8 mouse cellular contexts compared by ENCODE assay signal in the genomic region with DNA sequence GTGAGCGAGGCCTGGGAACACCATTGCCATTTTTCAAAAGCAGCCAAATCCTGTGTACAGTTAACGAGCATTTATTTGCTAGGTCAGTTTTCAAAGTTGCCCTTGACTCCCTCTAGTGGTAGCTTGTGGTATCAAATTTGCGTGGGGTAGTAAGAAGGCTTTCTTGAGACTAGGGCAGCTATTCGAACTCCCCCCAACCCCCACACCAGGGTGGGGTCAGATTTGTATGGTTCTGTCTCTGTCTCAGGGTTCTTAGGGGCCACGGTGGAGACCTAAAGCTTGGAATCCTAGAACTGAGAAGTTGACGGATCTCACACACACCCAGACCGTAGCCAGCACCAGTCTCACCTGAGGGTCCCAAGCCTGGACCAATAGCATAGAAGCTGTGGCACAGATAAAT. TPM values are rescaled to one million over a fixed set of nuclear protein-coding genes. Genes with fewer than 3 reads are reported as not detected.
A peak's percentile ranks its signal among the peaks of the same experiment; 100 is the strongest.
DNase-seq lines count a peak whose midpoint lies in the region; ATAC-seq and TF ChIP-seq lines count a peak whose summit lies in the region.

No protein-coding gene starts in this region.

- H3K36me3 ChIP-seq in hindbrain, embryonic 10.5 days, result peaks cover 7% of the 10 kb centered on the region
- H3K36me3 ChIP-seq in hindbrain, embryonic 12.5 days, result no peaks in the 10 kb centered on the region
- H3K36me3 ChIP-seq in forebrain, postnatal 0 days (ENCODE audit: insufficient read depth), result no peaks in the 10 kb centered on the region; the same call in 1 of the 2 replicates
- no peaks in the 10 kb centered on the region for H3K36me3 ChIP-seq in midbrain, embryonic 13.5 days

- peak; percentile 64 for DNase-seq in hindbrain, embryonic 10.5 days (ENCODE audit: low spot score)
- peak; percentile 78 for DNase-seq in cerebellum, adult 11 months
- peak; percentile 89 for DNase-seq in forebrain, postnatal 0 days
- peak; percentile 31 for DNase-seq in kidney, adult 11 months
- DNase-seq in left cerebral cortex, postnatal 36 days (ENCODE audit: low spot score in 2 of 2), result peak; percentile 50 to 57
- peak; percentile 70 to 83 for DNase-seq in spleen, postnatal 4 days (ENCODE audit: low spot score in 2 of 2)

- H3K9me3 ChIP-seq in hindbrain, embryonic 10.5 days, result no peaks in the 10 kb centered on the region
- H3K9me3 ChIP-seq in hindbrain, embryonic 12.5 days (replicated peaks), result no peaks in the 10 kb centered on the region
- H3K9me3 ChIP-seq in forebrain, postnatal 0 days (ENCODE audit: low read length), result no peaks in the 10 kb centered on the region
- no peaks in the 10 kb centered on the region for H3K9me3 ChIP-seq in midbrain, embryonic 13.5 days

- no peaks in the 10 kb centered on the region for H3K4me1 ChIP-seq in hindbrain, embryonic 10.5 days (replicated peaks)
- H3K4me1 ChIP-seq in hindbrain, embryonic 12.5 days, result 0 out of 2 replicates have a peak, but pooled peaks cover 2% of the 10 kb centered on the region
- H3K4me1 ChIP-seq in forebrain, postnatal 0 days (ENCODE audit: insufficient read depth), result no peaks in the 10 kb centered on the region
- H3K4me1 ChIP-seq in midbrain, embryonic 13.5 days (replicated peaks), result peaks cover 8% of the 10 kb centered on the region; the same call in 1 of the 2 replicates

- no peaks in the 10 kb centered on the region for H3K27me3 ChIP-seq in hindbrain, embryonic 10.5 days (ENCODE audit: insufficient read depth, poor library complexity, severe bottlenecking)
- no peaks in the 10 kb centered on the region for H3K27me3 ChIP-seq in hindbrain, embryonic 12.5 days
- no peaks in the 10 kb centered on the region for H3K27me3 ChIP-seq in forebrain, postnatal 0 days (ENCODE audit: insufficient read depth, low read length)
- H3K27me3 ChIP-seq in midbrain, embryonic 13.5 days, result no peaks in the 10 kb centered on the region

- no peak overlapping the region for H3K9ac ChIP-seq in hindbrain, embryonic 12.5 days
- no peak overlapping the region for H3K9ac ChIP-seq in forebrain, postnatal 0 days
- no peak overlapping the region for H3K9ac ChIP-seq in midbrain, embryonic 13.5 days (replicated peaks)

- no peak overlapping the region for H3K4me2 ChIP-seq in hindbrain, embryonic 12.5 days (replicated peaks)
- no peak overlapping the region for H3K4me2 ChIP-seq in forebrain, postnatal 0 days (ENCODE audit: low read depth)
- no peak overlapping the region for H3K4me2 ChIP-seq in midbrain, embryonic 13.5 days (replicated peaks)

- ATAC-seq in hindbrain, embryonic 12.5 days (ENCODE audit: low FRiP score), result no peak
- ATAC-seq in forebrain, postnatal 0 days, result peak; percentile 61
- peak; percentile 63 for ATAC-seq in midbrain, embryonic 13.5 days

- no peak overlapping the region for H3K4me3 ChIP-seq in hindbrain, embryonic 10.5 days
- H3K4me3 ChIP-seq in hindbrain, embryonic 12.5 days, result no peak overlapping the region
- no peak overlapping the region for H3K4me3 ChIP-seq in forebrain, postnatal 0 days (ENCODE audit: low read depth, low read length)
- no peak overlapping the region for H3K4me3 ChIP-seq in midbrain, embryonic 13.5 days (replicated peaks)

- WGBS in hindbrain, embryonic 10.5 days, result 26% methylated on average over 7 of the region's 7 CpGs
- 22% methylated on average over 7 of the region's 7 CpGs for WGBS in hindbrain, embryonic 12.5 days
- WGBS in forebrain, postnatal 0 days, result 19% methylated on average over 7 of the region's 7 CpGs
- WGBS in midbrain, embryonic 13.5 days, result 21% methylated on average over 7 of the region's 7 CpGs

- TF ChIP-seq CTCF in forebrain, postnatal 0 days (IDR thresholded peaks at IDR 0.05; ENCODE audit: low read depth), result peak; percentile 90

- intact Hi-C loops in left cerebral cortex, postnatal 36 days (cut with DNase I), result loop anchor here (5.0 kb wide), 3 partner anchors 74 to 324 kb away; a partner anchor contains a TSS

- H3K27ac ChIP-seq in hindbrain, embryonic 10.5 days, result no peak overlapping the region
- no peak overlapping the region for H3K27ac ChIP-seq in hindbrain, embryonic 12.5 days
- no peak overlapping the region for H3K27ac ChIP-seq in forebrain, postnatal 0 days (ENCODE audit: low read depth, low read length)
- no peak overlapping the region for H3K27ac ChIP-seq in midbrain, embryonic 13.5 days

RNA-seq across cellular contexts. Expression of a gene that starts 18.7 kb away (rescaled TPM):
- polyA plus RNA-seq in hindbrain, embryonic 10.5 days (2016; fragmentation: Nextera tagmentation; extraction: Ambion mirVana), result 5.8 and 6.2 TPM in 2 replicates
- polyA plus RNA-seq in hindbrain, embryonic 12.5 days (2016; fragmentation: Nextera tagmentation; extraction: Ambion mirVana), result 15.2 and 15.4 TPM in 2 replicates
- total RNA-seq in forebrain, postnatal 0 days (2014; rRNA removed), result 13.2 and 13.6 TPM in 2 replicates
- polyA plus RNA-seq in forebrain, postnatal 0 days (2015; fragmentation: Nextera tagmentation; extraction: Ambion mirVana), result 10.0 and 11.2 TPM in 2 replicates
- 10 to 100 TPM; 19.2 to 19.3 TPM for total RNA-seq in left cerebral cortex, postnatal 36 days (2021)
- 10.3 and 14.5 TPM in 2 replicates for polyA plus RNA-seq in midbrain, embryonic 13.5 days (2015; fragmentation: Nextera tagmentation; extraction: Ambion mirVana)

RNA-seq across cellular contexts. Expression of a gene that starts 53.1 kb away (rescaled TPM):
- 25.1 and 29.3 TPM in 2 replicates for polyA plus RNA-seq in hindbrain, embryonic 10.5 days (2016; fragmentation: Nextera tagmentation; extraction: Ambion mirVana)
- 48.7 and 50.4 TPM in 2 replicates for polyA plus RNA-seq in hindbrain, embryonic 12.5 days (2016; fragmentation: Nextera tagmentation; extraction: Ambion mirVana)
- 89.3 and 106 TPM in 2 replicates for total RNA-seq in forebrain, postnatal 0 days (2014; rRNA removed)
- polyA plus RNA-seq in forebrain, postnatal 0 days (2015; fragmentation: Nextera tagmentation; extraction: Ambion mirVana), result 76.2 and 93.8 TPM in 2 replicates
- 100 to 1,000 TPM; 243 to 273 TPM for total RNA-seq in left cerebral cortex, postnatal 36 days (2021)
- 45.3 and 47.1 TPM in 2 replicates for polyA plus RNA-seq in midbrain, embryonic 13.5 days (2015; fragmentation: Nextera tagmentation; extraction: Ambion mirVana)

Comparison
In these comparisons a context has a peak if more than half of its experiments do, and no peak if none do; other contexts are left out.
1. DNase-seq: peak in every context shown above with its lines; median percentile 89 in forebrain, postnatal 0 days; 78 in cerebellum, adult 11 months; 76 in spleen, postnatal 4 days; 64 in hindbrain, embryonic 10.5 days; 54 in left cerebral cortex, postnatal 36 days; 31 in kidney, adult 11 months.